Mouse (Mus musculus): Measurements from ENCODE around the gene Fam229b.

The Fam229b gene

DNA sequence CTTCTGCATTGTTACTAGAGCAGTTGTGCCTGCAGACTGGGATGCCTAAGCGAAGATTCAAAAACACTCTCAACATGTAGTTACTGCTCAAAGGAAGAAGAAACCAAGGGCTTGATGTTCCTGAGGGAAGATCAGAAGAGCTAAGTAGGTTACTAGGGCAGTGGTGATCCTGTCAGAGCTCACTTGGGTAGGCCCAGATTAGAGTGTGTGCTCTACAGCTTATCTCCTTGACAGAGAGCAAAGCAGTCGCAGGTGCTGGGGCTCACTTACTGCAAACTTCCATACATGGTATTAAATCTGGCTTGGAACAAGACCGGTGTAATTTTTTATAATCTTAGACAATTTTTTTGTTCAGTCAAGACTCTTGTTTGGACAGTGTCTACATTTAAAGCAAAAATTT is 4.1 kb upstream of the Fam229b start:
- DNase-seq (ENCODE audit: low spot score in 2 of 2), result no peak

DNA sequence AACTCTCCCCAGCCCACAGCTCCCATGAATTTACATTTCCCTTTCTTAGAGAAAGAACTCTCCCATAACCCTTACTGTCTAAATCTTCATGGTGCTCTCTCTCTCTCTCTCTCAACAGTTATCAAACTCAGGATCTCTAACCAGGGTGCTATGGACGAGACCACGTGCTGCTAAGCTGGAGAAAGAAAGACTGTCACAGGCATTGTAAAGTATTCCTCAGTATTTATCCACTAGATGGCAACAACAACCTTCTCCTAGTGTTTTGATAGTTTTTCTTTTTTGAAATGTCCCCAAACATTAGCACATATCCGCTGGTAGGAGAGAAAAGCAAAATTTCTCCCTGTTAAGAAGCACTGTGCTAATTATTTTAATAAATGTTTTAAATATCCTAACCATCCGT is 12.3 kb downstream of the Fam229b start:
- DNase-seq (ENCODE audit: low spot score in 2 of 2), result no peak

DNA sequence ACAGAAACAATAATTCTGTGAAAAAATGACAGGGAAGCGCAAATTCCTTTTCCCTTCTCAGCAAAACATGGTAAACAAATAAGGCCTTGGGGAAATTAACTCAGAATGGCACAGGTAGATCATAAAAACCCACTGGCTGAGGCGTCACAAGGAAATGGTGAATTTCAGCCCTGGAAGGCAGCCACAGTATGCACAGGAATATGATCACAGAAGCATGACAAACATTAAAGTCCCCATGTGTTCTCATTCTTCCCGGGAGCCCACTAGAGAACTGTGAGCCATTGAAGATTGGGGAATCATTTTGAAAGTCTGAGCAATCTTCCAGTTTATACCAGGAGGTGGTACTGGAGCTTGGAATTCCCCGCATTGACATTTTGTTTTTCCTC is 24.2 kb downstream of the Fam229b start:
- no peak for DNase-seq (ENCODE audit: low spot score in 2 of 2)

DNA sequence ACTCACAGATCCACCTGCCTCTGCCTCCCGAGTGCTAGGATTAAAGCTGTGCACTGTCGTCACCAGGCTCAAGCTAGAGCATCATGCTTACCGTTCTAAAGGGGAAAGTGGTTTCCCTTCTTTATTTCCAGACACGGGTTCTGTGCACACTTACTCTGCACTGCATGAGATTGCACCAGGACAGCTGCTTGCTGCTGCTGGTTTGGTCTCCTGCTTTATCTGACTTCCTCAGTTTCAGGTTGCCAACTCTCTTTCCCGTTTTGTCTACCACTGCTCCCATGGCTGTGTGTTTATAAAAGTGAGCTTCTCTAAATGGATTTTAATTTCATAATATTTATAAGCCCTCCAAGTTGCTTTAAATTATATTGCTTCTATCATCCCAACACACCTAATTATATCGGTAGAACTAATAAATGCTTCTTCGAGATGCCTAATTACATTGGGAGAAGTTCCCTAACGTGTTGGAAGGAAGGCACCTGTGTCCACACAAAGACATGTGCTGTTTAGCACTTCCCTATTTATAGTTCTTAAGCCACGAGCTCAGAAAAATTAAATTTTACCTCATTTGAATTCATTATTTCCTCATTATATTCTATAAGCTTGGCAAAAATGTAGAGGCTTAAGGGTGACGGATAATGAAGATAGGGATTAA is 24.8 kb downstream of the Fam229b start:
- no peak for DNase-seq (ENCODE audit: low spot score in 2 of 2)

DNA sequence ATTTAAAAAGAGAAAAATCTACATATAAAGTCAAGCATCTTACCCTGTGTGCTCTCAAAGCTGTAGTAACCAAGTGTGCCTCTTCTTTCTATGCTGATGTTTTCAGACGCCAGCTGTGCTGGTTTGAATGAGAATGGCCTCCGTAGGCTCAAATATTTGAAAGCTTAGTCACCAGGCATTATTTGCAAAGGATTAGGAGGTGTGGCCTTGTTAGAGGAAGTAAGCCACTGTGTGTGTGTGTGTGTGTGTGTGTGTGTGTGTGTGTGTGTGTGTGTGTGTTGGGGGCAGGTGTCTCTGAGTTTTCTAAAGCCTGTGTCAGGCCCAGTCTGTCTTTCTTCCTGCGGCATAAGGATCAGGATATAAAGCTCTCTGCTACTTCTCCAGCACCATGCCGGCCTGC is 26.8 kb downstream of the Fam229b start:
- DNase-seq (ENCODE audit: low spot score in 2 of 2), result no peak

DNA sequence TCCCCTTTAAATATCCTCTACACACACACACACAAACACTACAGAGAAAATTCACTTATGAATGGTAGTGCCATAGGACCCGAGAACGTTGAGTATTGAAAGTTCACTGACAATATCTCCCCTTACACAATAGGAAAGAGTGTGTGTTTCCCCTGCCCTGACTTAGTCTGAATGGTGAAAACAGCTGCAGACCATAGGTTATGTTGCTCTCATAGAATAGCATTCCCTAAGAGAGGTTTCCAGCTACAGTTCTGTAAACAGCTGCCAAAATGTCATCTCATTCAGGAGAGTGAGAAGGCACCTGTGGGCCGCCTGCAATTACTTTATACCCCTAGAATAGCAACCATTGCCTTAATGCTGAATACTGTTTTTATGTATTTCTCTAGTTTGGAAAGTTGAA is 27.3 kb downstream of the Fam229b start:
- DNase-seq (ENCODE audit: low spot score in 2 of 2), result no peak

DNA sequence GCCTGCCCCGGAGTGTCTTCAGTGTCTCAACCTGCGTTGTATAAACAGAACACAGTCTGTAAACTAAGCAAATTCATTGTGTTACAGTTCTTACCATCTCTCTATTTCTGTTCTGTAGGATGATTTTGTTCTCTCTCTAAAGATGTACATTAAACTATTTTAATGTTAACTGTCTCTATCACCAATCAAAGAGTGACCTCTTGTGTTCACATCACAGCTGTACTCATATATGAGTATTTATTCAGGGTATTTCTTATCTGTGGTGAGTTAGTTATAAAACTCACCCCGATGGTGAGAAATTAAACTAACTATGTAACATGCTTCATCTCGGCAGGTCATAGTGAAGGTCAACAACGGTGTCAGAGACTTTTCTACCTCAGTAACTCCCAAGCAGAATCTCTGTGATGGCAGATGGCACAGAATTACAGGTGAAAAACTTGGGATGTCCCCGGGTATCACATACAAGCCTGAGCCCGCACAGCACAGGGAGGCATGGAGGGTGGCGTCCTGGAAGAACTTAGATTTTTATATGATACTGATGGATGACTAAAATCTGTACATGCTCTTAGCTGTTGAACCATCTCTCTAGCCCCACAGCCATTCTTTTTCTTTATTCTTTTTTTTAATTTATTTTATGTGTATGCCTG is 28.8 kb downstream of the Fam229b start:
- DNase-seq (ENCODE audit: low spot score in 2 of 2), result no peak

DNA sequence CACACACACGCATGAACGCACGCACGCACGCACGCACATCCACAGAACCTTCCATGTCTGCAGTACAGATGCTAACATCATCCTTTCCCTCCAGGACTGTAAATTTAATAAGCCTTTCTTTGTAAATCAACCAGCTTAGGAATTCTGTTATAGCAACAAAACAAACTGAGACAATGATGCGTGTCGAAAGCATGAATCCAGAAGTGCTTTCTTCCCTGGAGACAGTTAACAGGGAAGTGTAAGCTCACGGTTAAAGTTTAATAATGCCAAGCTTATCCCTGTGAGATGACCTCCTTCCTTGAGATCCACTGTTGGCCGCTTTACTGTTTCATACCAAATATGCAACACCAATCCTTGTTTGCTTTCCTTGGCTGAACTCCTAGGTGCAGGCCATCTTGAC is 35.0 kb downstream of the Fam229b start:
- no peak for DNase-seq (ENCODE audit: low spot score in 2 of 2)

DNA sequence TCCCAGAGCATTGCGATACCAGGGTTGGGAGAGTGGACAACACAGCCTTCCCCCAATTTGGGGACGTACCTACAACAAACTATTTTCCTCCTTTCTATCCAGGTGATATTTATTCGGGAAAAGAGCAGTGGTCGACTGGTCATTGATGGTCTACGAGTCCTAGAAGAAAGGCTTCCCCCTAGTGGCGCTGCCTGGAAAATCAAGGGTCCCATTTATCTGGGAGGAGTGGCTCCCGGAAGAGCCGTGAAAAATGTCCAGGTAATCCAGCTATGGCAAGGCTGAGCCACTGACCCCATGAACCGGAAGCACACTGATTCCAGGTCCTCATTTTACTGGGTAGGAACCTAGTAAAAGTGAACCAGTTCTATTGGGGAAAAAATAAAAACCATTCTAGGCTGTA is 36.7 kb downstream of the Fam229b start:
- peak in 1 of 2 experiments; percentile 15 for DNase-seq (ENCODE audit: low spot score in 2 of 2)

DNA sequence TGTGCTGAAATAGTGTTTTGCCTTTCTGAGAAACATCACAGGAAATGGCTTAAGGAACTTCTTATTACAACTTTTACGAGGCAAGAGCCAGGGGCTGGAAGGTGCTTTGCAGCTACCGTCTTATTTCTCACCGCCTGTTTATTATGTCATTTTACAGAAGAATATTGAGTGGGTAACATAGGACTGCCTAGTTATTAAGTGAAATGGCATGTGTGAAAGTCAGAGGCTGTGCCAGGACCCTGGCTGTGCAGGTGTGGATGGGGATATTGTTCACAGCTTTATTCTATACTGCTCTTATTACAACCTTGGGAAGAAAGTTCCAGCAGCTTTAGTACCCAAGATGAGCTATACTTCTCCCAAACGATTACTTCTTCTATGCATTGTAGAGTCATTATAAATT is 61.7 kb downstream of the Fam229b start:
- no peak for DNase-seq (ENCODE audit: low spot score in 2 of 2)

Data from urinary bladder, postnatal 36 days (tissue).